Mouse (Mus musculus) forebrain, postnatal 0 days (tissue): Measurements from ENCODE around the gene Gfap. TPM values are rescaled to one million over a fixed set of nuclear protein-coding genes. Genes with fewer than 3 reads are reported as not detected.
A peak's percentile ranks its signal among the peaks of the same experiment; 100 is the strongest.

Experiments
- ATAC-seq: fragments of 200-750 bp; cut with Nextera tagmentation; 2 replicates; pipeline ENCODE4 v1.8.0; 2017; ENCODE audit warnings: mild to moderate bottlenecking, moderate library complexity
- DNase-seq: peaks from one replicate; pipeline ENCODE4 v3.0.0-alpha.2; 2015
- H3K27ac ChIP-seq: fragments of 300-500 bp; sonication (generic); 2 replicates; pipeline ENCODE4 v1.5.1; 2014; ENCODE audit warnings: low read depth, mild to moderate bottlenecking, antibody characterized with exemption, low read length, moderate library complexity, mixed read lengths
- H3K27me3 ChIP-seq: fragments of 300-500 bp; sonication (generic); 2 replicates; pipeline ENCODE4 v1.6.1; 2014; ENCODE audit warnings: mild to moderate bottlenecking, low read length, mixed read lengths; ENCODE audit not compliant: insufficient read depth
- H3K36me3 ChIP-seq: fragments of 300-500 bp; sonication (generic); 2 replicates; pipeline ENCODE4 v1.6.1; 2014; ENCODE audit warnings: mild to moderate bottlenecking, moderate library complexity; ENCODE audit not compliant: insufficient read depth
- H3K4me1 ChIP-seq: fragments of 300-500 bp; sonication (generic); 2 replicates; pipeline ENCODE4 v1.6.1; 2014; ENCODE audit warnings: antibody characterized with exemption; ENCODE audit not compliant: insufficient read depth
- H3K4me2 ChIP-seq: fragments of 300-500 bp; sonication (generic); 2 replicates; pipeline ENCODE4 v1.6.1; 2014; ENCODE audit warnings: low read depth, mild to moderate bottlenecking, moderate library complexity
- H3K4me3 ChIP-seq: fragments of 300-500 bp; sonication (generic); 2 replicates; pipeline ENCODE4 v1.5.1; 2014; ENCODE audit warnings: low read depth, low read length, mixed read lengths
- H3K9ac ChIP-seq: fragments of 300-500 bp; sonication (generic); 2 replicates; pipeline ENCODE4 v1.6.1; 2014; ENCODE audit warnings: mild to moderate bottlenecking
- H3K9me3 ChIP-seq: fragments of 300-500 bp; sonication (generic); 2 replicates; pipeline ENCODE4 v1.6.1; 2016; ENCODE audit warnings: low read length
- CTCF ChIP-seq: sonication (generic); IDR thresholded peaks from 2 replicates; pipeline ENCODE4 v1.5.1; 2016; ENCODE audit warnings: antibody characterized with exemption, control low read depth, low read depth
- WGBS: fragments of 180-500 bp; shearing (Covaris S2); extraction: QIAGEN DNeasy Blood & Tissue Kit; methylation state at CpG from one replicate; pipeline ENCODE4 v1.1.7; 2014; 5-methylcytosine and 5-hydroxymethylcytosine counted together
- polyA plus RNA-seq: library from polyadenylated mRNA; unstranded; fragments of >200 nt; fragmentation: Nextera tagmentation; extraction: Ambion mirVana; gene quantifications from 2 replicates; pipeline ENCODE4 v1.2.1, GENCODE M21; 2015
- total RNA-seq: library from RNA; depleted of rRNA; stranded (reverse); fragments of >200 nt; gene quantifications from 2 replicates; pipeline ENCODE4 v1.2.3, GENCODE M21; 2014

Gene Gfap
- total and polyA plus RNA-seq, 2 experiments from 2014 or later, result 44.4 to 52.6 TPM

GRCm38 (mm10) chr11:102939024-102939675, 38.4 kb upstream of the Gfap start:
- Histone ChIP-seq H3K27ac (no peak overlapping the region), H3K4me3 (no peak overlapping the region), H3K9me3 (no peaks in the 10 kb centered on the region), H3K4me1 (no peaks in the 10 kb centered on the region), H3K9ac (no peak overlapping the region), H3K36me3 (no peaks in the 10 kb centered on the region), H3K27me3 (peaks cover 12% of the 10 kb centered on the region), H3K4me2 (no peak overlapping the region)
- DNase-seq (no peak), ATAC-seq (peak; percentile 47)
- no peak for TF ChIP-seq CTCF
- WGBS, result 38% methylated on average over 13 of the region's 13 CpGs

GRCm38 (mm10) chr11:102937529-102938182, 36.9 kb upstream of the Gfap start:
- TF ChIP-seq CTCF, result no peak
- Histone ChIP-seq H3K4me3 (no peak overlapping the region), H3K36me3 (no peaks in the 10 kb centered on the region), H3K9ac (no peak overlapping the region), H3K27ac (no peak overlapping the region), H3K4me1 (no peaks in the 10 kb centered on the region), H3K9me3 (no peaks in the 10 kb centered on the region), H3K27me3 (no peaks in the 10 kb centered on the region; the same call in 1 of the 2 replicates), H3K4me2 (no peak overlapping the region)
- 56% methylated on average over 3 of the region's 3 CpGs for WGBS
- DNase-seq (no peak), ATAC-seq (peak; percentile 74)

- no peak for ATAC-seq
- no peak for DNase-seq
- H3K27ac ChIP-seq, result no peak overlapping the region
- no peak overlapping the region for H3K4me2 ChIP-seq
- no peaks in the 10 kb centered on the region for H3K36me3 ChIP-seq
- H3K9ac ChIP-seq, result no peak overlapping the region
- 45% methylated on average over 4 of the region's 4 CpGs for WGBS
- TF ChIP-seq CTCF, result no peak
- H3K9me3 ChIP-seq, result no peaks in the 10 kb centered on the region
- no peaks in the 10 kb centered on the region; the same call in 1 of the 2 replicates for H3K27me3 ChIP-seq
- no peak overlapping the region for H3K4me3 ChIP-seq
- H3K4me1 ChIP-seq, result no peaks in the 10 kb centered on the region
Observed at GRCm38 (mm10) chr11:102936272-102936671, 35.6 kb upstream of the Gfap start.

- Histone ChIP-seq H3K27me3 (no peaks in the 10 kb centered on the region), H3K27ac (no peak overlapping the region), H3K4me2 (no peak overlapping the region), H3K9ac (no peak overlapping the region), H3K4me3 (no peak overlapping the region), H3K4me1 (no peaks in the 10 kb centered on the region), H3K36me3 (no peaks in the 10 kb centered on the region), H3K9me3 (no peaks in the 10 kb centered on the region)
- no peak for TF ChIP-seq CTCF
- ATAC-seq (no peak), DNase-seq (no peak)
- 90% methylated on average over 10 of the region's 10 CpGs for WGBS
Observed at GRCm38 (mm10) chr11:102930672-102931071, 30.0 kb upstream of the Gfap start.

GRCm38 (mm10) chr11:102925351-102925717, 24.6 kb upstream of the Gfap start:
- peak; percentile 72 for ATAC-seq
- TF ChIP-seq CTCF, result peak; percentile 50
- Histone ChIP-seq H3K9me3 (no peaks in the 10 kb centered on the region), H3K27ac (peak overlapping the region; percentile 71), H3K4me1 (no peaks in the 10 kb centered on the region), H3K4me3 (peak overlapping the region; percentile 59), H3K9ac (peak overlapping the region; percentile 40; the same call in 1 of the 2 replicates), H3K27me3 (no peaks in the 10 kb centered on the region), H3K4me2 (peak overlapping the region; percentile 81), H3K36me3 (no peaks in the 10 kb centered on the region)
- WGBS, result under 1% methylated on average over 10 of the region's 10 CpGs
- no peak for DNase-seq

GRCm38 (mm10) chr11:102924557-102925350, 24.0 kb upstream of the Gfap start, which contains the start of gene Kif18b:
TSS of gene Kif18b (minus strand) at chr11:102925124.
- peak; percentile 98 for ATAC-seq

More at GRCm38 (mm10) chr11:102924557-102925350, 24.0 kb upstream of the Gfap start, which contains the start of gene Kif18b:
- peak within 1 kb of the TSS; percentile 40 for H3K9ac ChIP-seq
- WGBS, result 3% methylated on average over 62 of the region's 62 CpGs
- peak within 1 kb of the TSS; percentile 81 for H3K4me2 ChIP-seq
- H3K4me3 ChIP-seq, result peak within 1 kb of the TSS; percentile 59
- H3K9me3 ChIP-seq, result no peaks in the 10 kb centered on the region
- no peak for TF ChIP-seq CTCF
- H3K27me3 ChIP-seq, result no peaks in the 10 kb centered on the region
- no peaks in the 10 kb centered on the region for H3K36me3 ChIP-seq
- DNase-seq, result peak; percentile 96
- H3K27ac ChIP-seq, result peak within 1 kb of the TSS; percentile 71
- H3K4me1 ChIP-seq, result no peaks in the 10 kb centered on the region
